Mouse (Mus musculus) spleen, adult 2 months (tissue): ENCODE data around the gene Tlx1.

Experiments
- CTCF ChIP-seq: fragments of 200-500 bp; IDR thresholded peaks from 2 replicates; pipeline ENCODE4 v1.5.1; 2011; ENCODE audit warnings: mild to moderate bottlenecking, inconsistent platforms; ENCODE audit not compliant: insufficient read depth, insufficient read length, insufficient replicate concordance; ENCODE audit errors: extremely low read depth
- POLR2A ChIP-seq: fragments of 200-500 bp; IDR thresholded peaks from 2 replicates; pipeline ENCODE4 v1.6.1; 2011; ENCODE audit warnings: low read depth, low read length, inconsistent platforms

DNA sequence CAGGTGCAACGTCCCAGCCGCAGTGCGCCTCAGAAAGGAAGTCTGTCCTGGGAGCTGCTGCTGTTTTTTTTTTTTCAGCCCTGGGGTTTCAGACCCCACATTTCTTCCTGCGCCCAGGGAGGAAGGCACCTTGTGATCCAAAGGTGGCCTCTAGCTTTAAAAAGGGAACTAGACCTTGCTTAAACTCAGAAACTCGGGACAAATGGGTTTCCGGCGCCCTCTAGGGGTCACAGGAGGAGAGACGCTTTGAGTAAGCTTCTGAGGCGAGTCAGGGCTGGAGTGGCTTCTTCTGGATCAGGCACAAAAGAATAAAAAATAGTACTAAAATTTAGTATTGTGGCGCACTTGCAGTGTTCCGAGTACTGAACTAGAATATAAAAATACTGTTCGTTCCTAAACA lies 10.6 kb downstream of the Tlx1 start:
- peak; percentile 73; the same call in 1 of the 2 replicates for TF ChIP-seq CTCF
- no peak for TF ChIP-seq POLR2A
